Mouse (Mus musculus) cortical plate, adult 2 months (tissue): ENCODE results near the gene Dnhd1.

ENCODE experiments used
- CTCF ChIP-seq: fragments of 200-500 bp; IDR thresholded peaks from 2 replicates; pipeline ENCODE4 v1.5.1; 2011; ENCODE audit warnings: mild to moderate bottlenecking, control low read depth, low read length; ENCODE audit not compliant: insufficient read depth; ENCODE audit errors: extremely low read depth
- POLR2A ChIP-seq: fragments of 200-500 bp; IDR thresholded peaks from 2 replicates; pipeline ENCODE4 v1.6.1; 2011; ENCODE audit warnings: mild to moderate bottlenecking, low read length, control low read depth; ENCODE audit not compliant: insufficient read depth; ENCODE audit errors: extremely low read depth

- TF ChIP-seq CTCF (no peak), POLR2A (no peak)
These were observed 83.2 kb downstream of the Dnhd1 start for GRCm38 (mm10) chr7:105733836-105734235.
